Mouse (Mus musculus): ENCODE measurements around the gene Gtf3c5.

The Gtf3c5 gene

GRCm38 (mm10) chr2:28566545-28566944 is 17.0 kb downstream of the Gtf3c5 start:
- DNase-seq = no peak

- DNase-seq = no peak
Observed at GRCm38 (mm10) chr2:28564380-28564779, 19.2 kb downstream of the Gtf3c5 start.

DNA sequence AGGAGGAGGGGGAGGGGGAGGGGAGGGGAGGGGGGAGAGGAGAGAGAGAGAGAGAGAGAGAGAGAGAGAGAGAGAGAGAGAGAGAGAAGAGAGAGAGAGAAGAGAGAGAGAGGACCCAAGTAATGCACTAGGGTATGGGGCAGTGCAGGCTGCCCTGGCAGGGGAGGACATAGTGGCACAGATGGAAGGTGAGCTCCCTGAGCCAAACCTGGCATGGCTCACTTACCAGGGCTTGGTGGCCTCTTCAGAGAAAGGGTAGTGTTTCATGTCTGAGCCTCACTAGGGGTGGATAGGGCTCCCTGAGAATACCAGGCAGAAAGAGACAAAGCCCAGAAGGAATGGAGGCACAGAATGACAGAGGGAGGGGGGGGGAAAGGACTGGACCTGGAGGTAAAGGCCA is 19.7 kb downstream of the Gtf3c5 start:
- no peak for DNase-seq

GRCm38 (mm10) chr2:28563303-28563702 is 20.2 kb downstream of the Gtf3c5 start, which contains the start of gene Cel:
Cel (minus strand) TSS chr2:28563403.
- DNase-seq = no peak

- no peak for DNase-seq
Observed at GRCm38 (mm10) chr2:28557452-28557851, 26.1 kb downstream of the Gtf3c5 start.

GRCm38 (mm10) chr2:28552301-28552700 is 31.2 kb downstream of the Gtf3c5 start:
- DNase-seq = no peak

DNA sequence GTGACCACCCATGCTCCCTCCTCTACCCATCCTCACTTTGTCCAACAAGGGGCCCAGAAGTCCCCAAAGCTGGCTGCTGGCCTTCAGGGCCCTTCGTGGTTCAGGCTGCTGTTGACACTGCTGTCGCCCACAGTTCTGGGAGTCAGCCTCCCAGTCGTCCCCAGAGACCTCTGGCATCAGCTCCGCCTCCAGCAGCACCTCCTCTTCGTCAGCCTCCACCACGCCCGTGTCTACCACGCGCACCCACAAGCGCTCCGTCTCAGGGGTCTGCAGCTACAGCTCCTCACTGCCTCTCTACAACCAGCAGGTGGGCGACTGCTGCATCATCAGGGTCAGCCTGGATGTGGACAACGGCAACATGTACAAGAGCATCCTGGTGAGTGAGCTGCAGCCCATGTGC is 34.4 kb downstream of the Gtf3c5 start:
- DNase-seq = no peak

GRCm38 (mm10) chr2:28547237-28548172 is 36.0 kb downstream of the Gtf3c5 start:
- DNase-seq = peak; percentile 74

GRCm38 (mm10) chr2:28546560-28546959 is 37.0 kb downstream of the Gtf3c5 start:
- DNase-seq = no peak

GRCm38 (mm10) chr2:28545976-28546375 is 37.6 kb downstream of the Gtf3c5 start:
- DNase-seq = no peak

DNA sequence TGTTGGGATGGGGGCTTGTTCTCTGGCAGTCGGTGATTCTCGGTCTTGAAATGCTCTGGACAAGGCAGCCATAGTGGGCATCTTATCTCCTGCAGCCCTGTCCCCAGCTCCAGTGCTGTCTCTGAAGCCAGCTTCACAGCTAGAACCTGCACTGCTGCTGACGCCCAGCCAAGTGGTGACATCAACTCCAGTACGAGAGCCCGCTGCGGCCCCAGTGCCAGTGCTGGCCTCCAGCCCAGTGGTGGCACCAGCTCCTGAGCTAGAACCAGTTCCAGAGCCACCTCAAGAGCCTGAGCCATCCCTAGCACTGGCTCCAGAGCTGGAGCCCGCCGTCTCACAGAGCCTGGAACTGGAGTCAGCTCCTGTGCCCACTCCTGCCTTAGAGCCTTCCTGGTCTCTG is 39.7 kb downstream of the Gtf3c5 start:
- DNase-seq = peak; percentile 43

DNA sequence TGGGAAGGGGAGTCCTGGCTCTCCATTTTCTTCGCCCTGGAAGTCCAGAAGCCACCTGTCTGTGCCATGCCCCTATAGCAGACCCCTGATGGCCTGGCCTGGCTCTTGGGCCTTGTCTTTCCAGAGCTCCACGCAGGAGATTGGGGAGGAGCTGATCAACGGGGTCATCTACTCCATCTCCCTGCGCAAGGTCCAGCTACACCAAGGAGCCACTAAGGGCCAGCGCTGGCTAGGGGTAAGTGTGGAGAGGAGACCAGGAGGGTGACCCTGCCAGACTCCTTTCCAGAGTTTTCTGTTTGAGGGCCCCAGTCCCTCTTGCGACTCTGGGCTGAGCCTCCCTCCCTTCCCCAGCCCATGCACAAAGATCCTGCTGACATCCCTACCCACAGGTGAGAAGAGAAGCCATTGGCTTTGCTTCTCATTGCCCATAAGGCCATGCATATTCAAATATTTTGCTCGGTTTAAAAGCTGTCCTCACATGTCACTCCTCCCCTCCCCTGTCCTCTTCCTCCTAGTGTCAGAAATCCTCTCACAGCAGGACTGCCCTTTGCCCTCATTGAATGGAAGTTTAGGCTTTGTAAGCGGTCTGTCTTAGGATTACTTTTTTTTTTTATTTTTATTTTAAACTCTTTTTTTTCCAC is 42.8 kb downstream of the Gtf3c5 start:
- no peak for DNase-seq

- DNase-seq = no peak
Observed at GRCm38 (mm10) chr2:28539949-28540348, 43.6 kb downstream of the Gtf3c5 start.

DNA sequence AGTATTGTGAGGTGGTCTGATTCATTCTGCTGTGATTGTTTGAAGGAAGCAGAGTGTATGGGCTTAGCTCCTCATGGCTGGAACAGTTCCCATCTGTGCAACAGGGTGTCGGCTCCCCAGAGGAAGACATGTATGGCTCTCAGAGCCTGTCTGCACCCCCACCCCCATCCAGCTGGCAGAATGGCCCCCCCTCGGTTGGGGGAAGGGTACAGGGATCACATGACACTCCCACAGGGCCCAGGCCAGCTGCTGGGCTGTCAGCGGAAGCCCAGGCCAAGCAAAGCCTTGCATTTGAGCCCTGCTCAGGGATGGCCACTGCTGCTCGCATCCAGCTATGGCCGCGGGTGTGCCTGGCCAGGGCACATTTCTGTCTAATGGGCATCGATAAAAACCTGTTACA is 44.3 kb downstream of the Gtf3c5 start:
- DNase-seq = peak; percentile 62

GRCm38 (mm10) chr2:28538817-28539128 is 44.8 kb downstream of the Gtf3c5 start:
- no peak for DNase-seq

DNA sequence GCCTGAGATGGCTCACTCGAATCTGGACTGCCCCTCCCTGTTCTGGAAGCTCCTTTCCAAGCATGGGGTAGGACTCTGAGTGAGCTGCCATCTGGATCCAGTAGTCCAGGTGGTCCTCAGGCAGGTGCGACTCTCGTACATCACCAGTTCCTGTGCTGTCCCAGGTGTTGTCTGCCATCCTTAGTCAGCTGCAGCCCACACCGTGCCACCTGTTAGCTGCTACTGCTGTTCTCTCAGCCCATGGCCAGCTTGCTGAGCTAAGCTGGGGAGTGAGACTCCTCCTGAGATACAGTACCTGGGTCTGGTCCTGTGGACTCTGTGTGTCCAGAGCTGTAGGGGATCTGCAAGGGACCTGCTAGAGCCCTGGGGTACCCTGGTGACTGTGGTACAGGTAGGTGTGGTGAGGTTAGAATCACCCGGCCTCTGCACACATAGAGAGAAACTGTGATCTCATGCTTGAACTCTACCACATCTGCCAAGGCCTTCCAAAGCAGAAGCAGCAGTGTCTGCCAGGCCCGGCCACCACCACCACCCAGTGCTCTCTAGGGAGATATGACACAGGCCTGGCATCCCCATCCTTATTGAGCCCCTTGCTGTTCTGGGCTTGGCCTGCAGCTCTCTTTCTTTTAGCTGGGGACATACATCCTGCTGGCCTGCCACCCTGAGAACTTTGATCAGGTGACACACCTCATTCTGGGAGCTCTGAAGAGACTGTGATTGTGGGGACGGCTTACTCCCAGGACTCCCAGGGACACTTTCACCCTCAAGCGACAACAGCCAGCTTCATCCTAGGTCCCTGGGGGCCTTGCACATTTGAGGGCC is 45.3 kb downstream of the Gtf3c5 start:
- peak; percentile 58 for DNase-seq

DNA sequence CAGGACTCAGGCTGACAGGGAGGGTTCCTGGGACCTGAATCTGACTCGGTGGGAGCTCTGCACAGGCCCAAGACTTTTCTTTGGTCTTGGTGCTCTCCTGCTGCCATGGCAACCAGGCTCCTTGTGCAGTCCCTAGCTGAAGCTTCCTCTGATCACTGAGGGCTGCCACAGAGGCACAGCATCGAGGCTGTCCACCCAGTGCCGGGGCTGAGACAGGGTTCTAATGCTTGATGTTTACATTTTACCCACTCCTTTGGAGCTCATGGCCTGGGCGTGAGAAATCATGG is 46.0 kb downstream of the Gtf3c5 start:
- no peak for DNase-seq

DNA sequence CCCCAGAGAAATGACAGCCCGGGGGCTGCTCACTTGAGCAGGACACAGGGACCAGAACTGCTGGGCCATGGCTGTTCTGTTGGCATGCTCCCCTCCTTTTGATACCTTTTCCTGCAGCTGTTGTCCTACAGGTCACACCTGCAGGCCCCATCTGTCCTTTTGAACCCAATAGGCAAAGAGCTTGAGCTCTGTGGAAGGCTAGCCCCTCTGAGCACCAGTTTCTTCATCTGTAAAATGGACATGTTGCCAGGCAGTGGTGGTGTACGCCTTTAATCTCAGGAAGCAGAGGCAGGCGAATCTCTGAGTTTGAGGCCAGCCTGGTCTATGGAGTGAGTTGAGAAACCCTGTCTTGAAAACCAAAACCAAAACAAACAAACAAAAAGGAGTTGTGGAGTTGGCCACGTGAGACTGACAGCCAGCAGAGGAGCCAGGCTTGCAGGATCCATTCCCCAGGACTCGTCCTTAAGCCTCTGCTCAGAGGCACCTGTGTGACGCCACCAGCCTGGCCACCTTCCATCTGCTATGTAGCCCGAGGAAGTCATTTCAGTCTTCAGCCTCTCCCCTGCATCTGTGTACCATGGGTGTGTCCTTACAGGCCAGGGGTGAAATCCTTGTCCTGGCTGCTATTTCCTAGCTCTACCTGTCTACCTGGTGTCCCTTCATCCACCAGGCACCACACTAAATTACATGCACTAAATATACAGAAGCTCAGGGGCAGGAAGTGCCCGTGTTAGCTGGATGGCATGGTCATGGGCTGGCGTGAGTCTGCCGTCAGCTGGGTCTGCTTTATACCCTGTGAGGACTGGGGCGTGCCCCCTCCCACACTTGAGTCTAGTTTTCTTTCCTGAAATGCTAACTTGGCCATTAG is 46.6 kb downstream of the Gtf3c5 start:
- DNase-seq = no peak

- no peak for DNase-seq
Observed at GRCm38 (mm10) chr2:28536166-28536565, 47.4 kb downstream of the Gtf3c5 start.

DNA sequence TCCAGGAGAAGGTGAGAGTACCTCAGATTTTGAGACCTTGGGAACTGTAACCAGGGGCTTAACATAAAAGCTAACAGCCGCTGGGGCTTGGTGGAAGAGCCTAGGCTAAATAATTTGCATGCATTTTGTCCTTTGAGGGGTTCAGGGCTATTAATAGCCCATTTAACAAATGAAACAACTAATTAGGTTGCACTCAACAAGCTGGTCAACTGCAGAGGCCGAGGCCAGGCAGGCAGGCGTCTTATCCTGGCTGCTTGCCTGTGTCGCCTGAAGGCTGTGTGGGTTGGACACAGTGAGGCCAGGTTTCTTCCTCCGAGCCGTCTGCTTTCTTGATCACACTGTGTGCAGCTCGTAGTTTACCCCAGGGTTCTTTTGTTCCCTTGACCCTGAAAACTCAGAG is 47.9 kb downstream of the Gtf3c5 start:
- peak; percentile 59 for DNase-seq

DNA sequence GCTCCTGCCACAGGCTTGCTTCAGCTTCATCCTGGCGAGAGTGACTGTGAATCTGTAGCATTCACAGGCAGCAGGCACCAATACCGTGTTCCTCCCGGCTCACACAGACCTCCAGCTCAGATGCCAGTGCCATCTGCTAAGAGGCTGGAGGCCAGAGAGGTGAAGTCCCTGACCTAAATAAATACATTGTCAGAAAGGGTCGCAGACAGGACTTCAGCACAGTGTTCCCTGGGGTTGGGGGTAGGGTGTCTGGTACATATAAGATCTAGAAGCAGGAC is 48.3 kb downstream of the Gtf3c5 start:
- no peak for DNase-seq

- DNase-seq = peak; percentile 44
Observed at GRCm38 (mm10) chr2:28534436-28535262, 48.9 kb downstream of the Gtf3c5 start.

Data from right cerebral cortex, postnatal 25 days (tissue).